Mouse (Mus musculus): ENCODE results near the gene Ufsp1.

DNA sequence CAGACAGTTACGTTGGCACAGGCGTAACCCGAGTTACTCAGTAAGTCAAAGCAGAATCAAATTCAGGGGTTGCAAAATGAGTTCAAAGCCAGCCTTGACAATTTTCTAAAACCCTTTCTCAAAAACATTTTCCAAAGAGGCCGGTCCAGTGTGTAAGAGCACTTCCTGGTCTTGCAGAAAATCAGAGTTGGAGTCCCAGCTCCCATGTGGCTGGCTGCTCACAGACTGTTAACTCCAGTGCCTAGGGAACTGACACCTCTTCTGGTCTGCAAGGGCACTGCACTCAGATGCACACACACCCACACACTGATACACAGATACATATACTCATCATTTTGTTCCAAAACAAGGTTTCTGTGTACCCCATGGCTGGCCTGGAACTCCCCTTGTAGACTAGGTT is 13.9 kb downstream of the Ufsp1 start:
- TF ChIP-seq CTCF (IDR thresholded peaks at IDR 0.05; ENCODE audit: low read depth, low read length): no peak
- TF ChIP-seq POLR2A (IDR thresholded peaks at IDR 0.05; ENCODE audit: extremely low read depth, insufficient read depth, low read length): no peak

All from liver, adult 2 months (tissue).